Mouse (Mus musculus): ENCODE measurements around the gene Ankrd11.

- TF ChIP-seq POLR2A (IDR thresholded peaks at IDR 0.05; ENCODE audit: insufficient read length, low read depth) = no peak
- no peak for TF ChIP-seq TCF12 (IDR thresholded peaks at IDR 0.05; ENCODE audit: insufficient read depth, poor library complexity, severe bottlenecking)
- no peak for TF ChIP-seq MAX (IDR thresholded peaks at IDR 0.05; ENCODE audit: low read depth)
Observed at GRCm38 (mm10) chr8:122922945-122923344, 119.1 kb downstream of the Ankrd11 start.

All from myocyte (in vitro differentiated cells).